Mouse (Mus musculus): ENCODE data around the gene Hist1h2bb.
"Not testable (repeated sequence)": the region's sequence is repeated elsewhere in the genome, so short reads cannot be mapped to it uniquely, and the experiment has no call there.

The Hist1h2bb gene

DNA sequence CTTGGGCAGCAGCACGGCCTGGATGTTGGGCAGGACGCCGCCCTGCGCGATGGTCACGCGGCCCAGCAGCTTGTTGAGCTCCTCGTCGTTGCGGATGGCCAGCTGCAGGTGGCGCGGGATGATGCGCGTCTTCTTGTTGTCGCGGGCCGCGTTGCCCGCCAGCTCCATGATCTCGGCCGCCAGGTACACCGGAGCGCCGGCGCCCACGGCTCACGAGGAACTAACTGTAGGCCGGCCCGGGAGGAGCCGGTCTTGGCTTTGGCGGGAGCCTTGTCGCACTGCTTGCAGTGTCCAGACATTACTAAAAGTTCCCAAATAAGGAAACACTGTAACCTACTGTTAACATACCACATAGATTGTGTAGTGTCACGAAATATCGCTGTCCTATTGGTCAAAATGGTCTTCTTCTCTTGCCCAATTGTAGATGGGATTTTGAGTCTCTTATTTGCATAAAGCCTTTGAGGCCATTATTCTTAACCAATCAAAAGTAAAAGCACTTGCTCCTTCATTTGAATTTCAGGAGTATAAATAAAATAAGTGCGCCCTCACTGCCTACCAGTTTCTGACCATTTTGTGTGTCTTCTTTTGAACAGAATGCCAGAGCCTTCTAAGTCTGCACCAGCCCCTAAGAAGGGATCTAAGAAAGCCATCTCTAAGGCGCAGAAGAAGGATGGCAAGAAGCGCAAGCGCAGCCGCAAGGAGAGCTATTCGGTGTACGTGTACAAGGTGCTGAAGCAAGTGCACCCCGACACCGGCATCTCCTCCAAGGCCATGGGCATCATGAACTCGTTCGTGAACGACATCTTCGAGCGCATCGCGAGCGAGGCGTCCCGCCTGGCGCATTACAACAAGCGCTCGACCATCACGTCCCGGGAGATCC is at the start of gene Hist1h2bb:
Hist1h2bb (plus strand) TSS at position 534 of the 880 bp plus-strand sequence.
- TF ChIP-seq GATA4 (IDR thresholded peaks at IDR 0.05; ENCODE audit: insufficient replicate concordance, low read length), result not testable (repeated sequence)

DNA sequence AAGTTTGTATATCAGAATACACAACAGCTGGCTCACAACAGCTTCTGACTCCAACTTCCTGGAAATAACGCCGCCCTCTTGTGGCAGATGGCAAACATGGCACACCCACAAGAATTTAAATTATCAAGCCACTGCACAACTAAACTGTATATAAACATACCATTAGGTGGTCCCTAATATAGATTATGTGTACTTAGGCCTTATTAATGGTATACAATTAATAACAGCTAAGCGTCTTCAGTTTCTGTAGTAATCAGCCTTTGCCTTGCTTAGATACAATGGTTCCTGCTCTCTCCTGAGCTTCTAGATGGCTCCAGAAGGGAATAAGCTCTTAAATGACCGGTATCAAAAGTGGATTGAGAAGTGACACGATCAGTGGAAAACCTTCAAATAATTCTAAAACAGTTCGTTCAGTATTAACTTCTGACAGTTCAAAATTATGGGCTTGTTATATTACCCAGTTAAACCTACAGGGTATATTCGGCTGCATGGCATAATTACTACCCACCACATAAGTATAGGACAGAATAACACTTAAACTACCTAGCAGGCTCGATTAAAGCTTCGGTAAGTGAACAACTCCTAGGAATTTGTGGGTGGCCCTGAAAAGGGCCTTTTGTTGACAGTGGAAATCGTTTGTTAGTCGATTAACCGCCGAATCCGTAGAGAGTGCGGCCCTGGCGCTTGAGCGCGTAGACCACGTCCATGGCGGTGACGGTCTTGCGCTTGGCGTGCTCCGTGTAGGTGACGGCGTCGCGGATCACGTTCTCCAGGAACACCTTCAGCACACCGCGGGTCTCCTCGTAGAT is 48.8 kb upstream of the Hist1h2bb start:
- TF ChIP-seq GATA4 (IDR thresholded peaks at IDR 0.05; ENCODE audit: insufficient replicate concordance, low read length), result no peak

- TF ChIP-seq GATA4 (IDR thresholded peaks at IDR 0.05; ENCODE audit: insufficient replicate concordance, low read length), result peak; percentile 43; the same call in 1 of the 2 replicates
Observed at GRCm38 (mm10) chr13:23698300-23698693, 48.2 kb upstream of the Hist1h2bb start, which contains the start of gene Hist1h4c. Gene Hist1h4c (minus strand): TSS chr13:23698454.

GRCm38 (mm10) chr13:23698996-23699395 is 47.5 kb upstream of the Hist1h2bb start:
- no peak for TF ChIP-seq GATA4 (IDR thresholded peaks at IDR 0.05; ENCODE audit: insufficient replicate concordance, low read length)

DNA sequence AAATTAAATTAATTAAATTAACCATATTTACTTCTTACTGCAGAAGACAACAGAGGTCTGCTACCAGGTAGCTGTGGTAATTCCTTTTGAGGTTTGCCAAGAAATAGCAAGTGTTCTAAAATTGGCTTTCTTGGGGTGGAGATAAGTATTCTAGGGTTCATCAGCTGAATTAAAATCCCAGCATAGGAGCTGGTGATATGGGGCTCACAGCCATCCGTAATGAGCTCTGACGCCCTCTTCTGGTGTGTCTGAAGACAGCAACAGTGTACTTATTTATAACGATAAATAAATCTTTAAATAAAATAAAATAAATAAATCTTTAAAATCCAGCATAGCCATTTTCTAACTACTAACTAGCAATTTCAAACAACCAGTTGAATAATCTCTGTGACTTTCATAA is 46.8 kb upstream of the Hist1h2bb start:
- no peak for TF ChIP-seq GATA4 (IDR thresholded peaks at IDR 0.05; ENCODE audit: insufficient replicate concordance, low read length)

- TF ChIP-seq GATA4 (IDR thresholded peaks at IDR 0.05; ENCODE audit: insufficient replicate concordance, low read length), result no peak
Observed at GRCm38 (mm10) chr13:23700786-23701520, 45.6 kb upstream of the Hist1h2bb start.

DNA sequence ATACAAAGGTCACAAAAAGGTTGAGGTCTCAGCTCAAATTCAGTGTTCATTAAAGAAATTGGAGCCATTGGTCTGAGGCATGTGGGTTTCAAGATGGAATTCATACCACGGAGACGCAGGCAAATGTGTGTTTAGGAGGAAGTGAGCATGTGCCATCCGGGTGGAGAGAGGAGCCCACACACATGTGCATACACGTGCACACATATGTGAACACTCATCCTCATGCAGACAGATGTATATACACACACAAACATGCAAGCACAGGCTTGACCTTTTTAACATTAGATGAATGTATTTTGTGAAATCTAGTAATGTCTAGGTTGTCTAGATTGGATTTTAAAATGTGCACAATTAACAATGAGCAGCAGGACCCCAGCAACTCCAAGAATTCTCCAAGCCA is 44.3 kb upstream of the Hist1h2bb start:
- no peak for TF ChIP-seq GATA4 (IDR thresholded peaks at IDR 0.05; ENCODE audit: insufficient replicate concordance, low read length)

- no peak for TF ChIP-seq GATA4 (IDR thresholded peaks at IDR 0.05; ENCODE audit: insufficient replicate concordance, low read length)
Observed at GRCm38 (mm10) chr13:23705751-23706356, 40.7 kb upstream of the Hist1h2bb start.

DNA sequence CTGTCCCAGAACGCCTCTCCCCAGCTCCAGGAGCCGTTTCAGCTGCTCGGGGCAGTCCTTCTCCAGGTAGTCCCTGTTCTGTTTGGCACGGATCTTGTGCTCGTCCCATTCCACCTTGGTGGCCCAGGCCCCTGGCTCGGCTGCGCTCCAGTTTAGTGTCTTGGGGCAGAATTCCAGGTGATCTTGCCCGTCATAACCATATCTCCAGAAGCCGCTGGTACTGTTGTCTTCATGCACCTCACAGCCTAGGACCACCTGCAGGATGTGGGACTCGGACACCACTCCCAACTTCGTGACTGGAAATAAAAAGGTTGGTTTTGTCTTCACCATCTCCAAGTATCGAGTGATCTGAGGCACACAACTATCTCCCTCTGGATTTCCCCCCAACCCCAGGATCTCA is 39.8 kb upstream of the Hist1h2bb start:
- TF ChIP-seq GATA4 (IDR thresholded peaks at IDR 0.05; ENCODE audit: insufficient replicate concordance, low read length), result no peak

- no peak for TF ChIP-seq GATA4 (IDR thresholded peaks at IDR 0.05; ENCODE audit: insufficient replicate concordance, low read length)
Observed at GRCm38 (mm10) chr13:23708041-23708440, 38.5 kb upstream of the Hist1h2bb start.

DNA sequence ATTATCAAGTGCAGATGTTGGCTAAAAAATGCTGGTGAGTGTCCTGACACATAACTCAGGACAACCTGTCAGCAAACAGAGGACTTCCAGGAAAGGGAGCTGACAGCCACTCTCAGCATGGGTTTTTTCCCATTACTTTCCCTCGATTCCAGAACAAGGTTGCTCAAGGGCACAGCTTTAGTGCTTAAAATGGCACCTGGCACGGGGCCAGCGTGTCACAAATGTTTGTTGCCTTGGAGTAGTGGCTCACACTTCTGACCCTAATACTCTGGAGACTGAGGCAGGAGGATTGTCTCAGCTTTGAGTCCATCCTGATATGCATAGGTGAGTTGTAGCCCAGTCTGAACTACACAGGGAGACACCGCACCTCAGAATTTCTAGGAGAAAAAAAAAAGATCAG is 37.9 kb upstream of the Hist1h2bb start:
- TF ChIP-seq GATA4 (IDR thresholded peaks at IDR 0.05; ENCODE audit: insufficient replicate concordance, low read length), result no peak

DNA sequence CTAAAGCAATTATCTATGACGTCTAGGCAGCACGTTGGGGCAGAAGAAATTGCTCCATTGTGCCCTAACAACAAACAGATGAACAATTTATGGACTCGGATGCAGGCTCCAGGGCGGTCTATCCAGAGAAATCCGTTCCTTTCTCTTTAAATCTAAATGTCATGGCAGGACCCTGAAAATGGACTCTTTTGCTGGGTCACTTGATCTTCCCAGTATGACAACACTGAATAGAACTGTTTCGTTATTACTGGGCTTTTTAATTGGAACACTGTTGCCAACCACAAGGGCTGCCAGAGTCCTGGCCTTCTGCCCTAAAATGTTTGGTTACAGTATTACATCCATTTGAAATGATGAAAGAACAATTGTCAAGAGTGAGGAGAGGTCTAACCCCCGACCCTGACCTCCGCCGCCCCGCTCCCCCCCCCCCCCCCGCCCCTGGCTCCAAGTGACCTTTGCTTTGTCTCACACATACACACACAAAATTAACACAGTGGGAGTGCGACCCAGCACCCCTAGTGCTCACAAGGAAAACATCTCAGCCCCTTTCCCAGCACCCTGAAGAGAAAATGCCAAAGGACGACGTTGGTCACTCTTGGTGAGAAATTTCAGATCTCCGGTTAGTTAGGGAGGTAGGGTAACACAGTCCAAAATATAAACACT is 36.7 kb upstream of the Hist1h2bb start:
- TF ChIP-seq GATA4 (IDR thresholded peaks at IDR 0.05; ENCODE audit: insufficient replicate concordance, low read length), result no peak

DNA sequence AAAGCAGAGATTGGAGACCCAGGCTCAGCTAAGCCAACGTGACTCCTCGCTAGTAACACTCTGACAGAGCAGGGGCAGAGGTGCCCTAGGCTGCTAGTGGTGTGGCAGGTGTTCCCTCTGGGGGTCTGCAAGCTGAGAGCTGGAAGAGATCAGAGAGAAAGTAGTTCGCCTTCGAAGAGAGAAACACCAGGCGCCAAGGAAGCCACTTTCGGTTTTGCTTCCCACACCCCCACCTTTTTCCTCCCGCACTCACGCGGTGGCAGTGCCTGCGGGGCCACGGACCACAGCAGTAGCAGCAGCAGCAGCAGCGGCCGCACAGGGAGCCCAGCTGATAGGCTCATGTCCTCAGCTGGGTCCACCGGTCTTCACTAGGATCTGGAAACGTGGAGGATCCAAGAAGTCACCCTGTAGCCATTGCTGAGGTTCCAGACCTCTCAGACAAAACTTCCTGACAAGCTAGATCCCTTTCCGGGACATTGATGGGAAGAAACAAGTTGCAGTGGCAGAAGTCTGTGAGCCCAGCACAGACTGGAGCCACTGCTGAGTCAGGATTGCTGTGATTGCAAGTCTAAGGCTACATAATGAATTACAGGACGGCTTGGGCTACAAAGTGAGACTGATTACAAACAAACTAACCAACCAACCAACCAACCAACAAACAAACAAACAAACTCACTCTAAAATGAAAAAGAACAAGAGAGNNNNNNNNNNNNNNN is 36.0 kb upstream of the Hist1h2bb start, which contains the start of gene Hfe:
Hfe (minus strand) TSS at position 481 of the 716 bp plus-strand sequence.
- TF ChIP-seq GATA4 (IDR thresholded peaks at IDR 0.05; ENCODE audit: insufficient replicate concordance, low read length), result peak; percentile 25; the same call in 1 of the 2 replicates

Data from liver, adult (tissue).